Mouse (Mus musculus) WW6 (cell line): ENCODE measurements around the gene Rtf2.

Experiments
- DNase-seq: peaks from one replicate; pipeline ENCODE4 v3.0.0-alpha.2; 2013; ENCODE audit warnings: low read depth, low spot score

Gene Rtf2

GRCm38 (mm10) chr2:172439843-172440639 is at the start of gene Rtf2:
Gene Rtf2 (plus strand): TSS chr2:172440556.
- peak; percentile 98 for DNase-seq

GRCm38 (mm10) chr2:172392041-172392521 is 48.3 kb upstream of the Rtf2 start:
- no peak for DNase-seq

GRCm38 (mm10) chr2:172393391-172394051 is 46.8 kb upstream of the Rtf2 start, which contains the start of gene Cass4:
Gene Cass4 (plus strand): TSS chr2:172393794.
- no peak for DNase-seq

GRCm38 (mm10) chr2:172394052-172394392 is 46.3 kb upstream of the Rtf2 start:
- DNase-seq, result no peak

GRCm38 (mm10) chr2:172394671-172395070 is 45.7 kb upstream of the Rtf2 start:
- DNase-seq, result no peak

GRCm38 (mm10) chr2:172395961-172396360 is 44.4 kb upstream of the Rtf2 start:
- no peak for DNase-seq

- DNase-seq, result no peak
Measured at GRCm38 (mm10) chr2:172399901-172400300, 40.5 kb upstream of the Rtf2 start.

GRCm38 (mm10) chr2:172401116-172401825 is 39.1 kb upstream of the Rtf2 start:
- DNase-seq, result no peak

- no peak for DNase-seq
Measured at GRCm38 (mm10) chr2:172404239-172404638, 36.1 kb upstream of the Rtf2 start.

- no peak for DNase-seq
Measured at GRCm38 (mm10) chr2:172405011-172405410, 35.3 kb upstream of the Rtf2 start.

GRCm38 (mm10) chr2:172406173-172406572 is 34.2 kb upstream of the Rtf2 start:
- no peak for DNase-seq

- no peak for DNase-seq
Measured at GRCm38 (mm10) chr2:172407499-172407898, 32.9 kb upstream of the Rtf2 start.

- no peak for DNase-seq
Measured at GRCm38 (mm10) chr2:172410686-172411085, 29.7 kb upstream of the Rtf2 start.

GRCm38 (mm10) chr2:172411091-172411490 is 29.3 kb upstream of the Rtf2 start:
- DNase-seq, result no peak

GRCm38 (mm10) chr2:172412454-172412853 is 27.9 kb upstream of the Rtf2 start:
- no peak for DNase-seq

GRCm38 (mm10) chr2:172413273-172413672 is 27.1 kb upstream of the Rtf2 start:
- no peak for DNase-seq

GRCm38 (mm10) chr2:172413894-172414293 is 26.5 kb upstream of the Rtf2 start:
- DNase-seq, result no peak

GRCm38 (mm10) chr2:172416218-172416617 is 24.1 kb upstream of the Rtf2 start:
- DNase-seq, result no peak

- no peak for DNase-seq
Measured at GRCm38 (mm10) chr2:172416876-172417275, 23.5 kb upstream of the Rtf2 start.

GRCm38 (mm10) chr2:172418208-172418607 is 22.1 kb upstream of the Rtf2 start:
- no peak for DNase-seq

- no peak for DNase-seq
Measured at GRCm38 (mm10) chr2:172430609-172431008, 9.7 kb upstream of the Rtf2 start.

- DNase-seq, result no peak
Measured at GRCm38 (mm10) chr2:172433746-172434145, 6.6 kb upstream of the Rtf2 start.
